Mouse (Mus musculus): ENCODE data around the gene Msgn1. TPM values are rescaled to one million over a fixed set of nuclear protein-coding genes. Genes with fewer than 3 reads are reported as not detected.
A peak's percentile ranks its signal among the peaks of the same experiment; 100 is the strongest.

Msgn1 gene
- polyA plus RNA-seq, 1 experiment from 2014 or later = not detected

GRCm38 (mm10) chr12:11206321-11206720 is 2.5 kb downstream of the Msgn1 start:
- no peak overlapping the region for H3K9ac ChIP-seq (ENCODE audit: low read length)
- no peaks in the 10 kb centered on the region for H3K36me3 ChIP-seq (ENCODE audit: control insufficient read depth, insufficient read depth, low read length)
- no peak overlapping the region for H3K4me2 ChIP-seq (ENCODE audit: low read depth)
- H3K4me3 ChIP-seq (ENCODE audit: low read depth, low read length) = no peak overlapping the region
- no peaks in the 10 kb centered on the region for H3K27me3 ChIP-seq (ENCODE audit: control insufficient read depth, insufficient read depth, low read length)
- 75% methylated on average over 4 of the region's 4 CpGs for WGBS
- DNase-seq (ENCODE audit: low spot score) = no peak
- ATAC-seq (ENCODE audit: insufficient read depth, low FRiP score, low TSS enrichment) = no peak
- H3K27ac ChIP-seq (ENCODE audit: low read depth, low read length) = no peak overlapping the region
- no peaks in the 10 kb centered on the region for H3K9me3 ChIP-seq (ENCODE audit: control insufficient read depth, low read length)
- no peaks in the 10 kb centered on the region for H3K4me1 ChIP-seq (ENCODE audit: control insufficient read depth, insufficient read depth, low read length)

- H3K9ac ChIP-seq (ENCODE audit: low read length) = no peak overlapping the region
- no peak overlapping the region for H3K4me2 ChIP-seq (ENCODE audit: low read depth)
- no peak for DNase-seq (ENCODE audit: low spot score)
- ATAC-seq (ENCODE audit: insufficient read depth, low FRiP score, low TSS enrichment) = no peak
- H3K27ac ChIP-seq (ENCODE audit: low read depth, low read length) = no peak overlapping the region
- H3K27me3 ChIP-seq (ENCODE audit: control insufficient read depth, insufficient read depth, low read length) = no peaks in the 10 kb centered on the region
- H3K4me1 ChIP-seq (ENCODE audit: control insufficient read depth, insufficient read depth, low read length) = no peaks in the 10 kb centered on the region
- WGBS = 81% methylated on average over 18 of the region's 18 CpGs
- no peaks in the 10 kb centered on the region for H3K9me3 ChIP-seq (ENCODE audit: control insufficient read depth, low read length)
- H3K36me3 ChIP-seq (ENCODE audit: control insufficient read depth, insufficient read depth, low read length) = no peaks in the 10 kb centered on the region
- no peak overlapping the region for H3K4me3 ChIP-seq (ENCODE audit: low read depth, low read length)
These were observed 4.8 kb downstream of the Msgn1 start for GRCm38 (mm10) chr12:11203694-11204665.

GRCm38 (mm10) chr12:11202476-11202875 is 6.3 kb downstream of the Msgn1 start:
- WGBS = 94% methylated on average over 8 of the region's 8 CpGs
- Histone ChIP-seq H3K36me3 (ENCODE audit: control insufficient read depth, insufficient read depth, low read length) (no peaks in the 10 kb centered on the region), H3K4me3 (ENCODE audit: low read depth, low read length) (no peak overlapping the region), H3K4me1 (ENCODE audit: control insufficient read depth, insufficient read depth, low read length) (no peaks in the 10 kb centered on the region), H3K4me2 (ENCODE audit: low read depth) (no peak overlapping the region), H3K27me3 (ENCODE audit: control insufficient read depth, insufficient read depth, low read length) (no peaks in the 10 kb centered on the region), H3K27ac (ENCODE audit: low read depth, low read length) (no peak overlapping the region), H3K9ac (ENCODE audit: low read length) (no peak overlapping the region), H3K9me3 (ENCODE audit: control insufficient read depth, low read length) (no peaks in the 10 kb centered on the region)
- ATAC-seq (ENCODE audit: insufficient read depth, low FRiP score, low TSS enrichment) (no peak), DNase-seq (ENCODE audit: low spot score) (no peak)

GRCm38 (mm10) chr12:11200711-11201110 is 8.1 kb downstream of the Msgn1 start:
- WGBS = 94% methylated on average over 12 of the region's 12 CpGs
- H3K36me3 ChIP-seq (ENCODE audit: control insufficient read depth, insufficient read depth, low read length) = no peaks in the 10 kb centered on the region
- no peak overlapping the region for H3K4me2 ChIP-seq (ENCODE audit: low read depth)
- H3K9me3 ChIP-seq (ENCODE audit: control insufficient read depth, low read length) = no peaks in the 10 kb centered on the region
- H3K9ac ChIP-seq (ENCODE audit: low read length) = no peak overlapping the region
- H3K27ac ChIP-seq (ENCODE audit: low read depth, low read length) = no peak overlapping the region
- ATAC-seq (ENCODE audit: insufficient read depth, low FRiP score, low TSS enrichment) = no peak
- H3K4me3 ChIP-seq (ENCODE audit: low read depth, low read length) = no peak overlapping the region
- no peaks in the 10 kb centered on the region for H3K27me3 ChIP-seq (ENCODE audit: control insufficient read depth, insufficient read depth, low read length)
- no peaks in the 10 kb centered on the region for H3K4me1 ChIP-seq (ENCODE audit: control insufficient read depth, insufficient read depth, low read length)
- DNase-seq (ENCODE audit: low spot score) = no peak

GRCm38 (mm10) chr12:11198551-11198950 is 10.2 kb downstream of the Msgn1 start:
- DNase-seq (ENCODE audit: low spot score) (no peak), ATAC-seq (ENCODE audit: insufficient read depth, low FRiP score, low TSS enrichment) (no peak)
- Histone ChIP-seq H3K4me2 (ENCODE audit: low read depth) (no peak overlapping the region), H3K4me1 (ENCODE audit: control insufficient read depth, insufficient read depth, low read length) (no peaks in the 10 kb centered on the region), H3K4me3 (ENCODE audit: low read depth, low read length) (no peak overlapping the region), H3K36me3 (ENCODE audit: control insufficient read depth, insufficient read depth, low read length) (no peaks in the 10 kb centered on the region), H3K9me3 (ENCODE audit: control insufficient read depth, low read length) (no peaks in the 10 kb centered on the region), H3K9ac (ENCODE audit: low read length) (no peak overlapping the region), H3K27ac (ENCODE audit: low read depth, low read length) (no peak overlapping the region), H3K27me3 (ENCODE audit: control insufficient read depth, insufficient read depth, low read length) (no peaks in the 10 kb centered on the region)
- WGBS = 43% methylated on average over 2 of the region's 2 CpGs

GRCm38 (mm10) chr12:11198026-11198425 is 10.7 kb downstream of the Msgn1 start:
- ATAC-seq (ENCODE audit: insufficient read depth, low FRiP score, low TSS enrichment) (no peak), DNase-seq (ENCODE audit: low spot score) (no peak)
- Histone ChIP-seq H3K36me3 (ENCODE audit: control insufficient read depth, insufficient read depth, low read length) (no peaks in the 10 kb centered on the region), H3K4me1 (ENCODE audit: control insufficient read depth, insufficient read depth, low read length) (no peaks in the 10 kb centered on the region), H3K27me3 (ENCODE audit: control insufficient read depth, insufficient read depth, low read length) (no peaks in the 10 kb centered on the region), H3K4me2 (ENCODE audit: low read depth) (no peak overlapping the region), H3K4me3 (ENCODE audit: low read depth, low read length) (no peak overlapping the region), H3K9ac (ENCODE audit: low read length) (no peak overlapping the region), H3K9me3 (ENCODE audit: control insufficient read depth, low read length) (no peaks in the 10 kb centered on the region), H3K27ac (ENCODE audit: low read depth, low read length) (no peak overlapping the region)
- WGBS = 54% methylated on average over 4 of the region's 4 CpGs

- DNase-seq (ENCODE audit: low spot score) (no peak), ATAC-seq (ENCODE audit: insufficient read depth, low FRiP score, low TSS enrichment) (no peak)
- Histone ChIP-seq H3K27me3 (ENCODE audit: control insufficient read depth, insufficient read depth, low read length) (no peaks in the 10 kb centered on the region), H3K4me2 (ENCODE audit: low read depth) (no peak overlapping the region), H3K36me3 (ENCODE audit: control insufficient read depth, insufficient read depth, low read length) (no peaks in the 10 kb centered on the region), H3K9me3 (ENCODE audit: control insufficient read depth, low read length) (no peaks in the 10 kb centered on the region), H3K4me3 (ENCODE audit: low read depth, low read length) (no peak overlapping the region), H3K4me1 (ENCODE audit: control insufficient read depth, insufficient read depth, low read length) (no peaks in the 10 kb centered on the region), H3K27ac (ENCODE audit: low read depth, low read length) (no peak overlapping the region), H3K9ac (ENCODE audit: low read length) (no peak overlapping the region)
- 46% methylated on average over 5 of the region's 5 CpGs for WGBS
These were observed 11.9 kb downstream of the Msgn1 start for GRCm38 (mm10) chr12:11196830-11197229.

- no peak overlapping the region; the same call in 1 of the 2 replicates for H3K4me2 ChIP-seq (ENCODE audit: low read depth)
- H3K9me3 ChIP-seq (ENCODE audit: control insufficient read depth, low read length) = no peaks in the 10 kb centered on the region
- H3K36me3 ChIP-seq (ENCODE audit: control insufficient read depth, insufficient read depth, low read length) = no peaks in the 10 kb centered on the region
- H3K4me1 ChIP-seq (ENCODE audit: control insufficient read depth, insufficient read depth, low read length) = no peaks in the 10 kb centered on the region
- H3K27me3 ChIP-seq (ENCODE audit: control insufficient read depth, insufficient read depth, low read length) = no peaks in the 10 kb centered on the region
- 9% methylated on average over 16 of the region's 19 CpGs for WGBS
- no peak overlapping the region for H3K9ac ChIP-seq (ENCODE audit: low read length)
- H3K27ac ChIP-seq (ENCODE audit: low read depth, low read length) = no peak overlapping the region
- H3K4me3 ChIP-seq (ENCODE audit: low read depth, low read length) = no peak overlapping the region
- ATAC-seq (ENCODE audit: insufficient read depth, low FRiP score, low TSS enrichment) (peak; percentile 67), DNase-seq (ENCODE audit: low spot score) (peak; percentile 85)
These were observed 12.6 kb downstream of the Msgn1 start for GRCm38 (mm10) chr12:11196142-11196597.

- no peaks in the 10 kb centered on the region for H3K9me3 ChIP-seq (ENCODE audit: control insufficient read depth, low read length)
- ATAC-seq (ENCODE audit: insufficient read depth, low FRiP score, low TSS enrichment) = no peak
- H3K4me2 ChIP-seq (ENCODE audit: low read depth) = no peak overlapping the region
- no peaks in the 10 kb centered on the region for H3K4me1 ChIP-seq (ENCODE audit: control insufficient read depth, insufficient read depth, low read length)
- no peak overlapping the region for H3K9ac ChIP-seq (ENCODE audit: low read length)
- no peaks in the 10 kb centered on the region for H3K27me3 ChIP-seq (ENCODE audit: control insufficient read depth, insufficient read depth, low read length)
- 87% methylated on average over 1 of the region's 1 CpGs for WGBS
- DNase-seq (ENCODE audit: low spot score) = no peak
- H3K36me3 ChIP-seq (ENCODE audit: control insufficient read depth, insufficient read depth, low read length) = no peaks in the 10 kb centered on the region
- no peak overlapping the region for H3K4me3 ChIP-seq (ENCODE audit: low read depth, low read length)
- H3K27ac ChIP-seq (ENCODE audit: low read depth, low read length) = no peak overlapping the region
These were observed 13.7 kb downstream of the Msgn1 start for GRCm38 (mm10) chr12:11195031-11195430.

Measured in neural tube, embryonic 11.5 days (tissue).